Mouse (Mus musculus): ENCODE data around the gene Stom.

Gene Stom

GRCm38 (mm10) chr2:35320399-35320798 lies 16.4 kb downstream of the Stom start:
- in situ Hi-C loops (cut with MboI, MseI) = no loop called here

- in situ Hi-C loops (cut with MboI, MseI) = no loop called here
Observed at GRCm38 (mm10) chr2:35318405-35318804, 18.4 kb downstream of the Stom start.

- in situ Hi-C loops (cut with MboI, MseI) = no loop called here
Observed at GRCm38 (mm10) chr2:35317604-35318003, 19.2 kb downstream of the Stom start.

GRCm38 (mm10) chr2:35314300-35314699 lies 22.5 kb downstream of the Stom start:
- in situ Hi-C loops (cut with MboI, MseI) = loop anchor here (5.0 kb wide), 1 partner anchor 38 kb away; no protein-coding TSS in a partner anchor

- in situ Hi-C loops (cut with MboI, MseI) = loop anchor here (5.0 kb wide), 1 partner anchor 42 kb away; no protein-coding TSS in a partner anchor
Observed at GRCm38 (mm10) chr2:35309906-35310493, 26.8 kb downstream of the Stom start.

DNA sequence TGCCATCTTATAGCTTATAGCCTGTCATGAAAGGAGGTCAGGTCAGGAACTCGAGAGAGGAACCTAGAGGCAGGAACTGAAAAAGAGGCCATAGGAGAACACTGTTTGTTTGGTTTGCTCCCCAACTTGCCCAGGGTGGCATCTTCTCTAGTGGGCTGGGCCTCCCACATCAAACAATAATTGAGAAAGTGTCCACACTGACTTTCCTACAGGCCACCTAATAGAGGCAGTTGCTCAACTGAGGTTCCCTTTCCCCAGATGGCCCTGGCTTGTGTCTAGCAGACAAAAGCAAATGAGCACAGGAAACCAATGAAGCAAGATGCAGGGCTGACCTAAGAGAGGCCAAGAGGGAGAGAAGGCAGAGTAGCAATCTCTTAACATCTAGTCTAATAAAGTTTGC lies 28.6 kb downstream of the Stom start:
- in situ Hi-C loops (cut with MboI, MseI) = no loop called here

GRCm38 (mm10) chr2:35302049-35302885 lies 34.5 kb downstream of the Stom start:
- in situ Hi-C loops (cut with MboI, MseI) = no loop called here

DNA sequence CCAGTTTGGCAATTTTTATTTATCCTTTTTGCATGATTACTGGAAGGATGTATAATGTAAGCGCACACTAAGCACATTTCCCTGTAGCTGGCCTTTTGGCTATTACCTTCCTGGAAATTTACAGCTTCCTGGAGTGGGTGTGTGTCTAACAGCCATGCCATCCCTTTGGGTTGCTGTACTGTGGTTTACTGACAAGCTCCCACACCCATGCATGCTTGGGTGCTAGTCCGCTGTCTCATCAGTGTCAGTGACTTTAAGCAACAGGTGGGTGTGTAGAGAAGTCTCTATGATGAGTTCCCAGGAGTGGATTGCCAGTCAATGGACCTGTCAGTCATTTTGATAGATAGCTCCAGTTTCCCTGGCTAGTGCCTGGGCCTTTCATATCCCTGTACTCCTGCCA lies 37.3 kb downstream of the Stom start:
- in situ Hi-C loops (cut with MboI, MseI) = loop anchor here (5.0 kb wide), 1 partner anchor 98 kb away; the partner anchor contains the start of gene 4930402F06Rik

- in situ Hi-C loops (cut with MboI, MseI) = loop anchor here (5.0 kb wide), 1 partner anchor 99 kb away; the partner anchor contains the start of gene 4930402F06Rik
Observed at GRCm38 (mm10) chr2:35297703-35298332, 39.0 kb downstream of the Stom start.

DNA sequence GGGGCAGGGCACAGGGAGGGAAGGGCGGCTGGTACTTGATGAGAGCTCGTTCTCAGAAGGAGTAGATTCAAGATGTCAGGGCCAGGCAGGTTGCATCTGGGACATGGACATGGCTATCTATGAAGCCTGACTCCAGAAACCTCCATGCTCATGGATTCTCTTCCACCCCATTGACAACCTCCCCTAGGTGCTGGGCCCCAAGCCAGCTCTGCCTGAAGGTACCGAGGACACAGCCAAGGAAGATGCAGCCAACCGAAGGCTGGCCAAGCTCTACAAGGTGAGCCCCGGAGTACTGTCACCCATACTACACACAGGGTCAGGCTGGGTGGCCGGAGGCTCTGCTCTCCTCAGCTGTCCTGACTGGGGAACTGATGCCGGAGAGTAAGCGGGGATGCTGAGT lies 43.5 kb downstream of the Stom start:
- in situ Hi-C loops (cut with MboI, MseI) = loop anchor here (5.0 kb wide), 1 partner anchor 204 kb away; no protein-coding TSS in a partner anchor

DNA sequence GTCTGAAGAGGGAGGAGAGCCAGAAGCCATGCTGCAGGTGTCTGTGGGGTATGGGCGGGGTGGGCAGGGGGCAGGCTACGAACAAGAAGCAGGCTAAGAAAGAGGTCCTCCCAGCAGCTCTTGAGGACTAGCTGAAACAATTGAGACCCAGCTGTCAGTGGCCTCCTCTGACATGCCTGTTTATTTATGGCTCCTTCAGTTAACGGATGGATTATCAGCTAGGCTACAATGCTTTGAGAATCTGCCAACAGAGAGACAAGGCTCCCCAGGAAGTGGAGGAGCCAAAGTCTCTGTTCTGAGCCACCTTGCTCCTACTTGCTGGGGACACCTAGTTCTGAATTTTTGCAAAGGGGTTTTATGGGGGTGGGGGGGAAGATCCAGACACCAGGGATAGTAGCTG lies 44.1 kb downstream of the Stom start:
- in situ Hi-C loops (cut with MboI, MseI) = loop anchor here (5.0 kb wide), 1 partner anchor 205 kb away; no protein-coding TSS in a partner anchor

DNA sequence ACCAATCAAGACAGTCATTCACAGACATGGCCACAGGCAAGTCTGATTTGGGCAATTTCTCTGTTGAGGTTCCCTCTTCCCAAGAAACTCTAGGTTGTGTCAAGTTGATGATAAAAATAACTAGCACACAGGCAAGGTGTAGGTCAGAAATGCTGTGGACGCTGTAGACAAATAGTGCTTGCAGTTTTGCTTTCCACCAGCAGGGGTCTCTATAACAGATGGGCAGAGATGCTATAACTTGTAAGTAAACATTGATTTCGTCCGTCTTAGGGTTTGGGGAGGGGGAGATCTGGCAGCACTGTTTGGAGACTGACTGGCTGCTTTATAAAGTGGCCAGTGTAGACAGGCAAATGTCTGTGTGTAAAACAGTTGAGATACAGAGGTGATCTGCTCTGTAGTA lies 44.9 kb downstream of the Stom start:
- in situ Hi-C loops (cut with MboI, MseI) = loop anchor here (5.0 kb wide), 1 partner anchor 205 kb away; no protein-coding TSS in a partner anchor

GRCm38 (mm10) chr2:35288758-35289635 lies 47.8 kb downstream of the Stom start:
- in situ Hi-C loops (cut with MboI, MseI) = no loop called here

GRCm38 (mm10) chr2:35287017-35287620 lies 49.7 kb downstream of the Stom start:
- in situ Hi-C loops (cut with MboI, MseI) = no loop called here

- in situ Hi-C loops (cut with MboI, MseI) = no loop called here
Observed at GRCm38 (mm10) chr2:35285209-35285608, 51.6 kb downstream of the Stom start.

DNA sequence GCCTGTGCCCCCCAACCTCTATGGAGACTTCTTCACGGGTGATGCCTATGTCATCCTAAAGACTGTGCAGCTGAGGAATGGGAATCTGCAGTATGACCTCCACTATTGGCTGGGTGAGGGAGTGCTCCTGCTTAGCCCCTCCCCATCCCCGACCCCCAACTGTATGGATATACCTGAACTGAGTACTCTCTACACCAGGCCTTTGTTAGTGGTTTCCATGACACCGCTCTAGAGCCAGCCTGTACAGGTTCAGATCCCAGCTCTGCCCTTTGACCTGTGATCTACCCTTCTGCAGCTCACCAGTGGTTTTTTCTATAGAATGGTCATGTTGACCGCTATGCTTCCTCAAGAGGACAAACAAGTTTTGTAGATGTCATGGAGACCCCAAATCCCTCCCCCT lies 52.8 kb downstream of the Stom start:
- in situ Hi-C loops (cut with MboI, MseI) = no loop called here

- in situ Hi-C loops (cut with MboI, MseI) = no loop called here
Observed at GRCm38 (mm10) chr2:35282214-35282613, 54.6 kb downstream of the Stom start.

DNA sequence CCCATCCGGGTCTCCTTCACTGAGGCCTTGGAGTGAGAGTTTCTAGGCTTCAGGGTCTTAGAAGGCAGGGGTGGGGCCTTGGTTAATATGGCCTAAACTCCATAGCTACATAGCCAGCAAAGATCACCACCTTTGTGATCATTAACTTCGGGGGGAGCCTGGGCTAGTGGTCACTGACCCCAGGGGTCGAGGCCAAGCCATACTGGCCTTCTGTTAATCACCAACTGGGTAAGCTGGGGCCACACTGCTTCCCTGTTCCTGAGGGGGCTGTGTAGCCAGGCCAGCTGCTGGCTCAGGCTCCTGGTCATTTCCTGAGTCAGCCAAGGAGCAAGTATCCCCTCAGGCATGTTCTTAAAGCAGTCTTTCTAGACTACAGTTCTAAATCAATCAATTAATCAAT lies 56.8 kb downstream of the Stom start:
- in situ Hi-C loops (cut with MboI, MseI) = no loop called here

DNA sequence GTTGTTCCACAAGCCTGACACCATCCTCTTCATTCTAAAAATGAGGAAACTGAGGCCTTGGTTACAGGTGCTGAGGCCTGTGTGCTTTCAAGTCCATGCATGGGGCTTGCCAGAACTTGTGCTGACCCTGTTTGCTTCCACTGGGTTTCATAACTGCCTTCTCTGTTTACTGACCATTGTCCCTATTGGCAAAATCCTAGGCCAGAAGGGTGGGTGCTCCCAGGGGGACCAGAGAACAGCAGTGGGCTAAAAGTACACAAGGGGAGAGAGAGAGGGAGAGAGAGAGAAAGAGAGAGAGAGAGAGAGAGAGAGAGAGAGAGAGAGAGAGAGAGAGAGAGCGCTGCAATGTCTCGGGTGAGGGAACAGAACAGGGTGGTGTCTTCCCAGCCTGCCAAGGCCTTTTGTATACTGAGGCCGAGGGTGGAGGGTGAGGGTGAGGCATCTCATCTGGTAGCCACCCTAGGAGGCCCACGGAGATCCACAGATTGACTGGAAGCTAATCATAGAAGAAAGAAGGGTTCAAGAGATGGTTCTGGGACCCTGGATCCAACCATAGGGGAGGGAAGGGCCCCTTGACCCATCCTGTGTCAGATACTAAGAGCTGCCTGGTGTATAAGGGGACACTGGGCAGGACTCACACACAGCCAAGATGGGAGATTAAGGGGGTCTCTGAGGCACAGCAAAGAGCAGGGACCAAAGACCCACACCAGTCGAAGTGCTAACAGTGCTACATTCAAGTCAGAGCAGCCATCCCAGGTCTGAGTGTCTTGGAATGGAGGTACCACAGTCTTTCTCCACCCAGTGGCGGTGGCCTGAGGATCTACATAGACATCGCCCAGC lies 58.2 kb downstream of the Stom start:
- in situ Hi-C loops (cut with MboI, MseI) = no loop called here

GRCm38 (mm10) chr2:35277686-35278085 lies 59.1 kb downstream of the Stom start:
- in situ Hi-C loops (cut with MboI, MseI) = no loop called here

All from regulatory T cell (primary cell).